Mouse (Mus musculus): ENCODE results near the gene Polr3k. TPM values are rescaled to one million over a fixed set of nuclear protein-coding genes. Genes with fewer than 3 reads are reported as not detected.

Polr3k gene
- polyA plus RNA-seq (2015; fragmentation: Nextera tagmentation; extraction: Ambion mirVana), result 61.6 and 65.3 TPM in 2 replicates

GRCm38 (mm10) chr2:181863791-181864535 is at the start of gene Polr3k:
Gene Polr3k (plus strand): TSS chr2:181864337.

DNA sequence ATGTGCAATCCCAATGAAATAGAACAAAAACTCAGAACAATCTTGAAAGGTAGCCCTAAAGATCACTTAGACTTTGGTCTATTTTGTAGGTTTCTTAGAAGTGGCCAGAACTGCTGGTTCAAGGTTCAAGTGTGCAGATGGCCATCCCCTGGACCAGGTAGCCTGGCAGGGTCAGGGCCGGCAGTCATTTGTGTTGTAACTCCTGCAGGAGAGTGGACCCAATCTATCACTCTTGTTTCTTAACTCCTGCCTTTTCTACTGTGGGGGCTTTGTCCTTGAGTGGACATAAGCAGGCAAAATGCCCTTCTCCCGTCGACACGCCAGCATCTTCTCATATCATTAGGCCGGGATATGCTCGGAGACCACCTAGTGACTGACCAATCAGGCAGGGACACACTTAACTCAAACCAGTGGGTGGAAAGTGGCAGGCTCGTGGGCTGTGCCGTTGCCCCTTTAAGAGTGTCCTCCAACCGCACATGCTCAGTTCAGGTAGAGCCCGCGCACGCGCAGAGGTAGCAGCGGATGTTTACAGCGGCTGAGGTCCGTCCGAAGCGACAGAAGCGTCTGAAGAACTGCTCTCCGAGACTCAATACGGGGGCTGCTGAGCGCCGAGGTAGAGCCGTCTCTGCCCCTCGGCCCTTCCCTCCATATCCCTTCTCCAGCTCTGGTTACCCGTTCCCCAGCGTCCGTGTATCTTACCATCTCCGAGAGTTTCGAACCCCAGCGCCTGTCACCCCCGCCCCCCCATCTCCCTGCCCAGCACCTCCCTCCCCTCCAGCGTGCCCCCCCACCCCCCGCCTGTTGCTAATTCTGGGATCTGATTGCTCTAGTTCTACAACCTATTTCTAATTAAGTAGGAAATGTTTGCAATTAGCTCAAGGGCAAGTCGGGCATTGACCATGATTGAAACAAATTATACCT is 26.5 kb upstream of the Polr3k start, which contains the start of gene Pcmtd2:
Pcmtd2 (plus strand) TSS at position 483 of the 921 bp plus-strand sequence.

Other genes with a start within 250 kb of the Polr3k start
- gene Gm29797, start 207.3 kb upstream of the Polr3k start, polyA plus RNA-seq (2015; fragmentation: Nextera tagmentation; extraction: Ambion mirVana), result not detected in 2 replicates
- 17.0 and 18.8 TPM in 2 replicates for gene Sox18, start 192.7 kb upstream of the Polr3k start, polyA plus RNA-seq (2015; fragmentation: Nextera tagmentation; extraction: Ambion mirVana)
- 52.5 and 63.6 TPM in 2 replicates for gene Tcea2, start 184.0 kb upstream of the Polr3k start, polyA plus RNA-seq (2015; fragmentation: Nextera tagmentation; extraction: Ambion mirVana)
- gene Rgs19, start 170.4 kb upstream of the Polr3k start, polyA plus RNA-seq (2015; fragmentation: Nextera tagmentation; extraction: Ambion mirVana), result 62.4 and 72.0 TPM in 2 replicates
- not detected in 2 replicates for gene Lkaaear1, start 165.9 kb upstream of the Polr3k start, polyA plus RNA-seq (2015; fragmentation: Nextera tagmentation; extraction: Ambion mirVana)
- gene Oprl1, start 149.3 kb upstream of the Polr3k start, polyA plus RNA-seq (2015; fragmentation: Nextera tagmentation; extraction: Ambion mirVana), result 72.5 and 79.2 TPM in 2 replicates
- gene Myt1, start 101.0 kb upstream of the Polr3k start, polyA plus RNA-seq (2015; fragmentation: Nextera tagmentation; extraction: Ambion mirVana), result 6.5 and 7.1 TPM in 2 replicates
- 23.8 and 24.2 TPM in 2 replicates for gene Pcmtd2, start 26.5 kb upstream of the Polr3k start, polyA plus RNA-seq (2015; fragmentation: Nextera tagmentation; extraction: Ambion mirVana)
- gene Gm14496, start 126.8 kb downstream of the Polr3k start, polyA plus RNA-seq (2015; fragmentation: Nextera tagmentation; extraction: Ambion mirVana), result not detected in 2 replicates